Mouse (Mus musculus): ENCODE results near the gene Car6. TPM values are rescaled to one million over a fixed set of nuclear protein-coding genes. Genes with fewer than 3 reads are reported as not detected.
A peak's percentile ranks its signal among the peaks of the same experiment; 100 is the strongest.

The Car6 gene
- total and polyA plus RNA-seq, 3 experiments, result not detected

DNA sequence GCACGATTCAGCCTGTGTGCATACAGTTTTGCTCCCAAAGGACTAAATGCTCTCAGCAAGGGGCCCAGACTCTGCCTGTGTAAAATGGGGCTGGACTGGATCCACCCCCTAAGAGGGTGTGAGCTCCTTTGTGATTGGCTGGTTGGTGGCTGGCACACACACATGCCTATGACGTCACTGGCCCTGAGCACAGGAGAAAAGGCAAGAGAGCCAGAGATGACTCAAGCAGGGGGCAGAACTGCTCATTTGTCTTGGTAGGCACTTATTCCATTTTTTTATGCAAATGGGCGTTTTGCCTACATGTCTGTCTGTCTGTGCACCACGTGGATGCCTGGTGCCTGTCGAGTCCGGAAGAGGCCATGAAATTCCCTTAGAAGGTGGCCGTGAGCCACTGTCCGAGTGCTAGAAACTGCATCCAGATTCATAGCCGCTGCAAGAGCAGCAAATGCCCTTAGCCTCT lies 63.0 kb downstream of the Car6 start (continued):
- TF ChIP-seq MAX (IDR thresholded peaks at IDR 0.05; ENCODE audit: low read length) (peak; percentile 98), SMC3 (IDR thresholded peaks at IDR 0.05; ENCODE audit: low read depth, low read length) (no peak), MEF2A (IDR thresholded peaks at IDR 0.05; ENCODE audit: borderline replicate concordance, low read depth, low read length) (peak; percentile 59; the same call in 1 of the 2 replicates), POLR2A (IDR thresholded peaks at IDR 0.05; ENCODE audit: low read depth, low read length) (peak; percentile 78), USF1 (IDR thresholded peaks at IDR 0.05; ENCODE audit: low read depth, low read length) (peak; percentile 71), MXI1 (IDR thresholded peaks at IDR 0.05; ENCODE audit: low read depth, low read length) (peak; percentile 92), TCF12 (IDR thresholded peaks at IDR 0.05; ENCODE audit: low read depth, low read length) (peak; percentile 72; the same call in 1 of the 2 replicates), EP300 (IDR thresholded peaks at IDR 0.05; ENCODE audit: low read length) (peak; percentile 40; the same call in 1 of the 2 replicates)

DNA sequence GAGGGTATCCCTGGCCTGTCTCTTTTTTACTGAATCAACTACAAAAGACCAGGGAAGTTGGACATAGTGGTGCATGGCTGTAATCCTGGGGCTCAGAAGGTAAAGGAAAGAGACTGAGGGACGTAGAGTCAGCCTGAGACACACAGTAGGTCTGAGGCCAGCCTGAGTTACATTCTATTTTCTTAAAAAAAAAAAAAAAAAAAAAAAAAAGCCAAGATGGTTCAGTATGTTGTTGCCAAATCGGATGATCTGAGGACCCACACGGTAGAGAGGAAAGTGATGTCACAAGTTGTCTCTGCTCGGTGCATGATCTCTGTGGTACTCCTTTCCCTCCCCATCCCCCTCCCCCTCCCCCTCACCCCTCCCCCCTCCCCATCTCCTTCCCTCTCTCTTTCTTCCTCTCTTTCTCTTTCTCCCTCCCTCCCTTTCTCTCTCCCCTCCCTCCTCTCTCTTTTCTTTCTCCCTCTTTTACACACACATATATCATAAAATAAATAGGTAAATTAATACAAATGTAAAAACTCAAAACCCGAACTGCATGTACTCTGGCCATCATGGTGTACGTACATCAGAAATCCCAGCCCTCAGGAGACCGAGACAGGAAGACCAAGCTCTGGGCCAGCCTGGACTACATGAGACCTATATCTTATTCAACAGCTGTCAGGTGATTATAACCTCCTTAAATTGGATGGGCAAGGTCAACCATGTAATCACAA lies 63.6 kb downstream of the Car6 start:
- no peaks in the 10 kb centered on the region for H3K27me3 ChIP-seq (replicated peaks)
- peak overlapping the region; percentile 79 for H3K4me2 ChIP-seq (ENCODE audit: insufficient read depth, low read depth, poor library complexity, severe bottlenecking)
- in situ Hi-C loops (cut with MboI; ENCODE audit: low pct_ligation_motif_present, low pct_unique_long_range_greater_than_20kb, low sequenced_read_pairs), result loop anchor here (5.0 kb wide), 1 partner anchor 80 kb away; no protein-coding TSS in a partner anchor
- H3K9ac ChIP-seq (ENCODE audit: insufficient read depth, low read depth), result no peak overlapping the region
- TF ChIP-seq ZKSCAN1 (IDR thresholded peaks at IDR 0.05; ENCODE audit: borderline replicate concordance, low read depth, low read length), result peak; percentile 69
- no peak for TF ChIP-seq GABPA (IDR thresholded peaks at IDR 0.05; ENCODE audit: insufficient replicate concordance, low read depth, low read length)
- TF ChIP-seq ZMIZ1 (IDR thresholded peaks at IDR 0.05; ENCODE audit: low read depth, low read length), result 0 out of 2 replicates have a peak, but pooled peaks have one; percentile 78
- peak; percentile 85 for TF ChIP-seq ZNF384 (IDR thresholded peaks at IDR 0.05; ENCODE audit: low read depth, low read length)
- peak; percentile 57 for DNase-seq (ENCODE audit: extremely low read depth)
- peak overlapping the region in 1 of 3 experiments; percentile 35 for H3K4me3 ChIP-seq (replicated peaks in 1 of 3; ENCODE audit: low read depth in 2 of 3, low read length in 2 of 3, poor library complexity in 1 of 3)
- H3K36me3 ChIP-seq (replicated peaks in 1 of 2; ENCODE audit: control insufficient read depth in 1 of 2, insufficient read depth in 1 of 2, low read length in 1 of 2), result no peaks in the 10 kb centered on the region
- no peaks in the 10 kb centered on the region for H3K9me3 ChIP-seq (replicated peaks; ENCODE audit: low read length)
- dilution Hi-C loops (cut with MboI; ENCODE audit: extremely low pct_ligation_motif_present, extremely low pct_unique_long_range_greater_than_20kb, low sequenced_read_pairs), result no loop called here
- no peaks in the 10 kb centered on the region for H3K79me2 ChIP-seq (replicated peaks; ENCODE audit: control insufficient read depth, extremely low read depth, insufficient read depth, poor library complexity, severe bottlenecking)
- H3K4me1 ChIP-seq (ENCODE audit: control insufficient read depth in 1 of 2, insufficient read depth in 2 of 2), result peaks cover 24 to 52% of the 10 kb centered on the region in 2 experiments
- H3K27ac ChIP-seq (ENCODE audit: insufficient read depth, low read depth), result peak overlapping the region; percentile 87

Other genes starting within 250 kb of the Car6 start
- 0.04 and 0.34 TPM in 2 replicates for gene Spsb1, start 246.3 kb downstream of the Car6 start, total RNA-seq (2012; rRNA removed)
- gene Spsb1, start 246.3 kb downstream of the Car6 start, total RNA-seq (2014; rRNA removed), result 0.07 and 0.16 TPM in 2 replicates
- 0.16 and 0.19 TPM in 2 replicates for gene Spsb1, start 246.3 kb downstream of the Car6 start, polyA plus RNA-seq (2012; ENCODE audit: insufficient read length, low read depth)
- 25.1 and 25.3 TPM in 2 replicates for gene H6pd, start 192.3 kb downstream of the Car6 start, total RNA-seq (2012; rRNA removed)
- gene H6pd, start 192.3 kb downstream of the Car6 start, total RNA-seq (2014; rRNA removed), result 13.2 and 17.7 TPM in 2 replicates
- 36.2 and 38.5 TPM in 2 replicates for gene H6pd, start 192.3 kb downstream of the Car6 start, polyA plus RNA-seq (2012; ENCODE audit: insufficient read length, low read depth)
- 1.3 and 2.8 TPM in 2 replicates for gene Gpr157, start 114.0 kb downstream of the Car6 start, total RNA-seq (2012; rRNA removed)
- 2.3 and 2.6 TPM in 2 replicates for gene Gpr157, start 114.0 kb downstream of the Car6 start, total RNA-seq (2014; rRNA removed)
- gene Gpr157, start 114.0 kb downstream of the Car6 start, polyA plus RNA-seq (2012; ENCODE audit: insufficient read length, low read depth), result 3.1 and 3.5 TPM in 2 replicates
- gene Slc2a5, start 82.0 kb downstream of the Car6 start, total RNA-seq (2012; rRNA removed), result 0.38 and 1.4 TPM in 2 replicates
- gene Slc2a5, start 82.0 kb downstream of the Car6 start, total RNA-seq (2014; rRNA removed), result 0.70 and 0.81 TPM in 2 replicates
- 1.1 and 1.5 TPM in 2 replicates for gene Slc2a5, start 82.0 kb downstream of the Car6 start, polyA plus RNA-seq (2012; ENCODE audit: insufficient read length, low read depth)
- 0.13 TPM in 1 of 2 replicates, not detected in the other for gene Slc2a7, start 52.4 kb downstream of the Car6 start, total RNA-seq (2012; rRNA removed)
- not detected in 2 replicates for gene Slc2a7, start 52.4 kb downstream of the Car6 start, total RNA-seq (2014; rRNA removed)
- gene Slc2a7, start 52.4 kb downstream of the Car6 start, polyA plus RNA-seq (2012; ENCODE audit: insufficient read length, low read depth), result 0.14 TPM in 1 of 2 replicates, not detected in the other
- 1,210 and 1,985 TPM in 2 replicates for gene Eno1, start 35.4 kb upstream of the Car6 start, total RNA-seq (2012; rRNA removed)
- 903 and 1,109 TPM in 2 replicates for gene Eno1, start 35.4 kb upstream of the Car6 start, total RNA-seq (2014; rRNA removed)
- 1,272 and 1,619 TPM in 2 replicates for gene Eno1, start 35.4 kb upstream of the Car6 start, polyA plus RNA-seq (2012; ENCODE audit: insufficient read length, low read depth)
- gene Rere, start 80.3 kb upstream of the Car6 start, total RNA-seq (2012; rRNA removed), result 8.2 and 8.7 TPM in 2 replicates
- gene Rere, start 80.3 kb upstream of the Car6 start, total RNA-seq (2014; rRNA removed), result 3.1 and 3.4 TPM in 2 replicates
- 28.2 and 36.5 TPM in 2 replicates for gene Rere, start 80.3 kb upstream of the Car6 start, polyA plus RNA-seq (2012; ENCODE audit: insufficient read length, low read depth)